9 mouse cellular contexts compared by ENCODE assay signal in genomic region chr1:131260309-131260656, GRCm38 (mm10). TPM values are rescaled to one million over a fixed set of nuclear protein-coding genes. Genes with fewer than 3 reads are reported as not detected.
A peak's percentile ranks its signal among the peaks of the same experiment; 100 is the strongest.
DNase-seq lines count a peak whose midpoint lies in the region; ATAC-seq lines count a peak whose summit lies in the region.
"Had no signal": no experiment of that assay in that cellular context is flagged by ENCODE, and none has a peak within 500 bp of the region (broad histone marks: within the 10 kb centered on the region; RNA-seq: fewer than 3 reads in every experiment).

No protein-coding gene starts in this region.

- no peak overlapping the region for H3K4me3 ChIP-seq in forebrain, embryonic 10.5 days
- H3K4me3 ChIP-seq in forebrain, embryonic 15.5 days: no peak overlapping the region

- peaks cover 30% of the 10 kb centered on the region for H3K27me3 ChIP-seq in forebrain, embryonic 10.5 days (ENCODE audit: poor library complexity, severe bottlenecking)
- H3K27me3 ChIP-seq in forebrain, embryonic 15.5 days: no peaks in the 10 kb centered on the region
- H3K27me3 ChIP-seq: Patski had no signal

- intact Hi-C loops in gastrocnemius, postnatal 36 days (cut with DNase I): loop anchor here (2.0 kb wide), 1 partner anchor 385 kb away; no protein-coding TSS in a partner anchor

- whole genome bisulfite sequencing in forebrain, embryonic 10.5 days: 36% methylated on average over 10 of the region's 10 CpGs
- WGBS in forebrain, embryonic 15.5 days: 36% methylated on average over 10 of the region's 10 CpGs

- ATAC-seq in forebrain, embryonic 15.5 days (replicated peaks): no peak; the same call in 1 of the 2 replicates
- peak; percentile 72 for ATAC-seq in megakaryocyte-erythroid progenitor cell, adult 5-6 weeks (replicated peaks; ENCODE audit: low FRiP score, low TSS enrichment, poor library complexity, severe bottlenecking)
- ATAC-seq: Patski had no signal

- no peak overlapping the region for H3K9ac ChIP-seq in forebrain, embryonic 15.5 days (replicated peaks)

- no peaks in the 10 kb centered on the region for H3K9me3 ChIP-seq in forebrain, embryonic 10.5 days
- H3K9me3 ChIP-seq in forebrain, embryonic 15.5 days: no peaks in the 10 kb centered on the region

- no peaks in the 10 kb centered on the region for H3K36me3 ChIP-seq in forebrain, embryonic 10.5 days (replicated peaks)
- no peaks in the 10 kb centered on the region for H3K36me3 ChIP-seq in forebrain, embryonic 15.5 days

- DNase-seq in forebrain, embryonic 10.5 days (ENCODE audit: extremely low spot score, low spot score): peak; percentile 76
- peak; percentile 62 for DNase-seq in Muller cell, postnatal 12 days (ENCODE audit: inconsistent ontology term)
- peak; percentile 83 to 88 for DNase-seq in cerebellum, postnatal 14 days
- peak; percentile 51 to 61 for DNase-seq in gastrocnemius, postnatal 36 days
- DNase-seq in layer of hippocampus, postnatal 25 days (ENCODE audit: extremely low spot score in 1 of 2, low spot score in 1 of 2): peak; percentile 63 to 81
- peak; percentile 39 to 60 for DNase-seq in spleen, postnatal 36 days (ENCODE audit: low spot score in 2 of 2)

- H3K4me1 ChIP-seq in forebrain, embryonic 10.5 days: peaks cover 8% of the 10 kb centered on the region
- H3K4me1 ChIP-seq in forebrain, embryonic 15.5 days: no peaks in the 10 kb centered on the region

- no peak overlapping the region for H3K27ac ChIP-seq in forebrain, embryonic 10.5 days
- H3K27ac ChIP-seq in forebrain, embryonic 15.5 days (replicated peaks): no peak overlapping the region

- no peak overlapping the region for H3K4me2 ChIP-seq in forebrain, embryonic 15.5 days (replicated peaks)

RNA-seq across cellular contexts. Expression of gene Rassf5, which starts 15.2 kb away (rescaled TPM):
- polyA plus RNA-seq in forebrain, embryonic 10.5 days (2016; fragmentation: Nextera tagmentation; extraction: Ambion mirVana): 0.69 and 0.95 TPM in 2 replicates
- polyA plus RNA-seq in forebrain, embryonic 15.5 days (2015; fragmentation: Nextera tagmentation; extraction: Ambion mirVana): 1.2 and 1.8 TPM in 2 replicates
- 1 to 10 TPM in 1 of 2 experiments, under 1 TPM in 1; 0.35 to 1.2 TPM for total RNA-seq in gastrocnemius, postnatal 36 days (2021)
- 10 to 100 TPM; 18.8 to 21.4 TPM for total RNA-seq in layer of hippocampus, postnatal 25 days (2021)
- total RNA-seq in megakaryocyte-erythroid progenitor cell, adult 5-6 weeks (2014; fragmentation: Nextera tagmentation): 19.8 and 20.0 TPM in 2 replicates
- total RNA-seq in megakaryocyte-erythroid progenitor cell, adult 5-6 weeks (2017): 26.0 and 28.0 TPM in 2 replicates

RNA-seq across cellular contexts. Expression of gene Ikbke, which starts 19.1 kb away (rescaled TPM):
- polyA plus RNA-seq in forebrain, embryonic 10.5 days (2016; fragmentation: Nextera tagmentation; extraction: Ambion mirVana): 0.37 and 0.47 TPM in 2 replicates
- 0.42 and 0.67 TPM in 2 replicates for polyA plus RNA-seq in forebrain, embryonic 15.5 days (2015; fragmentation: Nextera tagmentation; extraction: Ambion mirVana)
- 1 to 10 TPM; 1.1 TPM for total RNA-seq in gastrocnemius, postnatal 36 days (2021)
- total RNA-seq in layer of hippocampus, postnatal 25 days (2021): 1 to 10 TPM in 1 of 2 experiments, under 1 TPM in 1; 0.98 to 2.7 TPM
- total RNA-seq in megakaryocyte-erythroid progenitor cell, adult 5-6 weeks (2014; fragmentation: Nextera tagmentation): 11.1 and 11.2 TPM in 2 replicates
- total RNA-seq in megakaryocyte-erythroid progenitor cell, adult 5-6 weeks (2017): 1.9 and 4.3 TPM in 2 replicates

Comparison
In these comparisons a context has a peak if more than half of its experiments do, and no peak if none do; other contexts are left out.
1. RNA of gene Rassf5, which starts 15.2 kb away (total RNA-seq): 19.8 to 28.0 TPM in megakaryocyte-erythroid progenitor cell, adult 5-6 weeks and 18.8 to 21.4 TPM in layer of hippocampus, postnatal 25 days; 0.35 to 1.2 TPM in gastrocnemius, postnatal 36 days; every median in the first group is over 4 times any median in the second.
2. Peak in every context shown above with its lines, with median percentiles within 50 percentile points of each other: DNase-seq.